Mouse (Mus musculus) MEL (cell line): ENCODE measurements around the gene Fmo6. TPM values are rescaled to one million over a fixed set of nuclear protein-coding genes. Genes with fewer than 3 reads are reported as not detected.

Experiments used
- DNase-seq: peaks from one replicate; pipeline ENCODE4 v3.0.0; 2011; ENCODE audit warnings: low read depth, low spot score
- H3K27ac ChIP-seq: 2 replicates; pipeline ENCODE4 v1.5.1; 2012; ENCODE audit warnings: low read depth, mild to moderate bottlenecking, control low read depth, low read length, moderate library complexity; ENCODE audit not compliant: control insufficient read depth
- H3K27me3 ChIP-seq, 2 experiments: fragments of 150-350 bp in 1 of 2; sonication (generic) in 1 of 2; 2 replicates each; pipeline ENCODE4 v1.6.1; 2012; ENCODE audit warnings: low read length in 2 of 2, mild to moderate bottlenecking in 2 of 2, improper control_type of control experiment in 1 of 2, moderate library complexity in 1 of 2; ENCODE audit not compliant: insufficient read depth in 2 of 2, control insufficient read depth in 1 of 2
- H3K36me3 ChIP-seq, 2 experiments: 2 replicates each; pipeline ENCODE4 v1.6.1; 2012 to 2014; ENCODE audit warnings: low read length in 2 of 2, improper control_type of control experiment in 1 of 2, inconsistent platforms in 1 of 2, mild to moderate bottlenecking in 1 of 2; ENCODE audit not compliant: insufficient read depth in 2 of 2, control insufficient read depth in 1 of 2
- H3K4me1 ChIP-seq, 2 experiments: fragments of 150-350 bp in 1 of 2; sonication (generic) in 1 of 2; 2 replicates each; pipeline ENCODE4 v1.6.1; 2012; ENCODE audit warnings: low read length in 2 of 2, improper control_type of control experiment in 1 of 2, mild to moderate bottlenecking in 1 of 2; ENCODE audit not compliant: insufficient read depth in 2 of 2, control insufficient read depth in 1 of 2
- H3K4me3 ChIP-seq, 2 experiments: fragments of 150-350 bp in 1 of 2; sonication (generic) in 1 of 2; 2 replicates each; pipeline ENCODE4 v1.5.1; 2012; ENCODE audit warnings: low read depth in 2 of 2, low read length in 2 of 2, mild to moderate bottlenecking in 2 of 2, moderate library complexity in 2 of 2, control low read depth in 1 of 2, improper control_type of control experiment in 1 of 2; ENCODE audit not compliant: control insufficient read depth in 1 of 2, insufficient read depth in 1 of 2
- H3K79me2 ChIP-seq: 2 replicates; pipeline ENCODE4 v1.6.1; 2012; ENCODE audit warnings: mild to moderate bottlenecking, low read length, moderate library complexity; ENCODE audit not compliant: control insufficient read depth, poor library complexity, insufficient read depth
- H3K9ac ChIP-seq: 2 replicates; pipeline ENCODE4 v1.6.1; 2012; ENCODE audit warnings: low read depth, mild to moderate bottlenecking, control low read depth, low read length, moderate library complexity; ENCODE audit not compliant: control insufficient read depth, poor library complexity, severe bottlenecking
- H3K9me3 ChIP-seq: fragments of 150-350 bp; sonication (generic); replicated peaks from 2 replicates; pipeline ENCODE4 v1.6.1; 2012; ENCODE audit warnings: mild to moderate bottlenecking, low read length, improper control_type of control experiment, moderate library complexity; ENCODE audit not compliant: insufficient read depth
- BHLHE40 ChIP-seq: IDR thresholded peaks from 2 replicates; pipeline ENCODE4 v1.6.1; 2012; ENCODE audit warnings: low read depth, mild to moderate bottlenecking, inconsistent platforms, low read length, improper control_type of control experiment, borderline replicate concordance
- ELF1 ChIP-seq: IDR thresholded peaks from 2 replicates; pipeline ENCODE4 v1.6.1; 2014; ENCODE audit warnings: low read depth, mild to moderate bottlenecking, inconsistent platforms, low read length, improper control_type of control experiment, moderate library complexity
- EP300 ChIP-seq, 2 experiments: IDR thresholded peaks; 2 replicates each; pipeline ENCODE4 v1.6.1; 2011; ENCODE audit warnings: improper control_type of control experiment in 2 of 2, low read length in 2 of 2, low read depth in 1 of 2, mild to moderate bottlenecking in 1 of 2
- ETS1 ChIP-seq: IDR thresholded peaks from 2 replicates; pipeline ENCODE4 v1.6.1; 2012; ENCODE audit warnings: low read depth, mild to moderate bottlenecking, inconsistent platforms, low read length, improper control_type of control experiment, moderate library complexity
- GABPA ChIP-seq: IDR thresholded peaks from 2 replicates; pipeline ENCODE4 v1.6.1; 2012; ENCODE audit warnings: low read depth, mild to moderate bottlenecking, inconsistent platforms, low read length, improper control_type of control experiment, moderate library complexity
- GATA1 ChIP-seq: IDR thresholded peaks from 2 replicates; pipeline ENCODE4 v1.6.1; 2011; ENCODE audit warnings: low read depth, low read length, improper control_type of control experiment
- HCFC1 ChIP-seq: IDR thresholded peaks from 2 replicates; pipeline ENCODE4 v1.6.1; 2012; ENCODE audit warnings: low read depth, mild to moderate bottlenecking, inconsistent platforms, low read length, improper control_type of control experiment, moderate library complexity
- KAT2A ChIP-seq: conservative IDR thresholded peaks from 2 replicates; pipeline ENCODE4 v1.6.1; 2012; ENCODE audit warnings: low read depth, low read length, improper control_type of control experiment, inconsistent platforms
- MAFK ChIP-seq: IDR thresholded peaks from 2 replicates; pipeline ENCODE4 v1.6.1; 2011; ENCODE audit warnings: low read depth, mild to moderate bottlenecking, low read length, improper control_type of control experiment, borderline replicate concordance
- MAX ChIP-seq: IDR thresholded peaks from 2 replicates; pipeline ENCODE4 v1.6.1; 2011; ENCODE audit warnings: low read length, improper control_type of control experiment
- MAZ ChIP-seq: IDR thresholded peaks from 2 replicates; pipeline ENCODE4 v1.6.1; 2012; ENCODE audit warnings: low read depth, mild to moderate bottlenecking, inconsistent platforms, low read length, improper control_type of control experiment
- MEF2A ChIP-seq: IDR thresholded peaks from 2 replicates; pipeline ENCODE4 v1.6.1; 2014; ENCODE audit warnings: low read depth, mild to moderate bottlenecking, inconsistent platforms, low read length, improper control_type of control experiment; ENCODE audit not compliant: poor library complexity, insufficient replicate concordance, severe bottlenecking; ENCODE audit errors: extremely low read depth
- MXI1 ChIP-seq: IDR thresholded peaks from 2 replicates; pipeline ENCODE4 v1.6.1; 2011; ENCODE audit warnings: mild to moderate bottlenecking, low read depth, low read length, improper control_type of control experiment
- MYB ChIP-seq: IDR thresholded peaks from 2 replicates; pipeline ENCODE4 v1.6.1; 2011; ENCODE audit warnings: mild to moderate bottlenecking, low read depth, low read length, improper control_type of control experiment
- NELFE ChIP-seq: IDR thresholded peaks from 2 replicates; pipeline ENCODE4 v1.6.1; 2011; ENCODE audit warnings: low read depth, low read length, improper control_type of control experiment
- NRF1 ChIP-seq: IDR thresholded peaks from 2 replicates; pipeline ENCODE4 v1.6.1; 2014; ENCODE audit warnings: low read depth, mild to moderate bottlenecking, inconsistent platforms, low read length, improper control_type of control experiment, moderate library complexity; ENCODE audit not compliant: poor library complexity, insufficient read depth, severe bottlenecking
- SIN3A ChIP-seq: IDR thresholded peaks from 2 replicates; pipeline ENCODE4 v1.6.1; 2012; ENCODE audit warnings: low read length, improper control_type of control experiment, inconsistent platforms
- SMC3 ChIP-seq: IDR thresholded peaks from 2 replicates; pipeline ENCODE4 v1.6.1; 2011; ENCODE audit warnings: low read depth, low read length, improper control_type of control experiment
- TAL1 ChIP-seq: IDR thresholded peaks from 2 replicates; pipeline ENCODE4 v1.6.1; 2012; ENCODE audit warnings: mild to moderate bottlenecking, inconsistent platforms, low read length, moderate library complexity, mixed read lengths
- USF1 ChIP-seq: IDR thresholded peaks from 2 replicates; pipeline ENCODE4 v1.6.1; 2014; ENCODE audit warnings: low read depth, mild to moderate bottlenecking, inconsistent platforms, low read length, improper control_type of control experiment, moderate library complexity
- ZC3H11A ChIP-seq: IDR thresholded peaks from 2 replicates; pipeline ENCODE4 v1.6.1; 2012; ENCODE audit warnings: low read depth, mild to moderate bottlenecking, inconsistent platforms, low read length, improper control_type of control experiment
- polyA plus RNA-seq, 2 experiments: library from polyadenylated mRNA; stranded (reverse) in 1 of 2; unstranded in 1 of 2; fragments of >175 nt in 1 of 2; fragments of >200 nt in 1 of 2; gene quantifications; 2 replicates each; pipeline versions ENCODE4 v1.2.1 to v1.2.4; 2012; ENCODE audit warnings: low replicate concordance in 2 of 2, low read depth in 1 of 2; ENCODE audit not compliant: insufficient read length in 2 of 2, insufficient read depth in 1 of 2, missing spikeins in 1 of 2
- total RNA-seq: library from RNA; depleted of rRNA; stranded (reverse); fragments of 300-350 nt; gene quantifications from 2 replicates; pipeline ENCODE4 v1.2.3, GENCODE M21; 2012

Fmo6 gene
- total and polyA plus RNA-seq, 3 experiments: not detected

- TF ChIP-seq ETS1 (no peak), NRF1 (no peak), MAX (no peak), GABPA (no peak), MEF2A (no peak), MYB (no peak), NELFE (no peak), KAT2A (no peak), GATA1 (no peak), BHLHE40 (no peak), MXI1 (no peak), SMC3 (no peak), ZC3H11A (no peak)
- no peaks in the 10 kb centered on the region for H3K36me3 ChIP-seq
- no peaks in the 10 kb centered on the region for H3K9me3 ChIP-seq
- H3K79me2 ChIP-seq: no peaks in the 10 kb centered on the region
- H3K4me1 ChIP-seq: no peaks in the 10 kb centered on the region
- no peak for DNase-seq
- no peak overlapping the region for H3K9ac ChIP-seq
- no peak overlapping the region for H3K27ac ChIP-seq
- H3K4me3 ChIP-seq: no peak overlapping the region
- no peaks in the 10 kb centered on the region for H3K27me3 ChIP-seq
Measured at GRCm38 (mm10) chr1:162931310-162931875, 5.9 kb downstream of the Fmo6 start.

- Histone ChIP-seq H3K4me1 (no peaks in the 10 kb centered on the region), H3K4me3 (no peak overlapping the region), H3K27ac (no peak overlapping the region), H3K9ac (no peak overlapping the region), H3K27me3 (no peaks in the 10 kb centered on the region), H3K9me3 (no peaks in the 10 kb centered on the region), H3K36me3 (no peaks in the 10 kb centered on the region), H3K79me2 (no peaks in the 10 kb centered on the region)
- no peak for TF ChIP-seq ZC3H11A
- no peak for TF ChIP-seq ELF1
- TF ChIP-seq NRF1: no peak
- TF ChIP-seq TAL1: no peak
- TF ChIP-seq SIN3A: no peak
- no peak for TF ChIP-seq EP300 (IDR thresholded peaks at IDR 0.05; ENCODE audit: low read depth in 1 of 2, low read length in 2 of 2)
- no peak for TF ChIP-seq MAZ
- no peak for TF ChIP-seq USF1
- no peak for TF ChIP-seq MAFK
- no peak for TF ChIP-seq ETS1
- TF ChIP-seq HCFC1: no peak
- no peak for TF ChIP-seq MYB
- no peak for DNase-seq
Measured at GRCm38 (mm10) chr1:162930631-162931030, 6.7 kb downstream of the Fmo6 start.
